Mouse (Mus musculus) heart, postnatal 10 days (tissue): ENCODE measurements around the gene Thap3. TPM values are rescaled to one million over a fixed set of nuclear protein-coding genes. Genes with fewer than 3 reads are reported as not detected.

ENCODE experiments used
- DNase-seq, 2 experiments: peaks; one replicate each; pipeline ENCODE4 v3.0.0; 2021
- intact Hi-C: fragments of 180-260 bp; cut with DNase I; formaldehyde crosslinking; loops from one replicate; pipeline ENCODE4 v1.15.1; 2025
- total RNA-seq, 2 experiments: library from RNA; stranded (reverse); gene quantifications; 2 replicates each; pipeline ENCODE4 v1.2.3; 2021

The Thap3 gene
- total RNA-seq, 2 experiments from 2014 or later: 10.3 to 12.5 TPM

GRCm38 (mm10) chr4:152009076-152010051, 20.6 kb upstream of the Thap3 start:
- peak in 1 of 2 experiments; percentile 81 for DNase-seq
- intact Hi-C loops: loop anchor here (2.0 kb wide), 1 partner anchor 17 kb away; the partner anchor contains the start of gene Zbtb48

- peak; percentile 97 for DNase-seq
- intact Hi-C loops: no loop called here
These were observed 19.9 kb upstream of the Thap3 start, which contains the start of gene Klhl21 for GRCm38 (mm10) chr4:152008622-152009075. TSS of gene Klhl21 (plus strand) at chr4:152008803.

- intact Hi-C loops: no loop called here
- DNase-seq: peak in 1 of 2 experiments; percentile 59
These were observed 19.3 kb upstream of the Thap3 start for GRCm38 (mm10) chr4:152008148-152008500.

GRCm38 (mm10) chr4:152007481-152008147, 18.8 kb upstream of the Thap3 start:
- intact Hi-C loops: no loop called here
- DNase-seq: peak; percentile 72

- intact Hi-C loops: no loop called here
- no peak for DNase-seq
These were observed 18.0 kb upstream of the Thap3 start for GRCm38 (mm10) chr4:152006812-152007211.

GRCm38 (mm10) chr4:152006137-152006536, 17.3 kb upstream of the Thap3 start:
- intact Hi-C loops: no loop called here

GRCm38 (mm10) chr4:152002063-152002462, 13.3 kb upstream of the Thap3 start:
- intact Hi-C loops: no loop called here
- DNase-seq: no peak

More at GRCm38 (mm10) chr4:152006137-152006536, 17.3 kb upstream of the Thap3 start:
- DNase-seq: no peak

GRCm38 (mm10) chr4:152001335-152001734, 12.5 kb upstream of the Thap3 start:
- intact Hi-C loops: no loop called here
- DNase-seq: no peak

- intact Hi-C loops: no loop called here
These were observed 12.1 kb upstream of the Thap3 start for GRCm38 (mm10) chr4:152000906-152001305.

GRCm38 (mm10) chr4:151999481-151999880, 10.7 kb upstream of the Thap3 start:
- intact Hi-C loops: no loop called here
- DNase-seq: no peak

More at GRCm38 (mm10) chr4:152000906-152001305, 12.1 kb upstream of the Thap3 start:
- no peak for DNase-seq

GRCm38 (mm10) chr4:151997701-151998100, 8.9 kb upstream of the Thap3 start:
- intact Hi-C loops: no loop called here
- no peak for DNase-seq

GRCm38 (mm10) chr4:151996951-151997222, 8.1 kb upstream of the Thap3 start:
- intact Hi-C loops: no loop called here
- DNase-seq: no peak

GRCm38 (mm10) chr4:151996173-151996950, 7.6 kb upstream of the Thap3 start, which contains the start of gene Phf13:
TSS of gene Phf13 (minus strand) at chr4:151996258.
- peak; percentile 99 to 100 for DNase-seq

GRCm38 (mm10) chr4:151995371-151996172, 6.8 kb upstream of the Thap3 start:
- no peak for DNase-seq

More at GRCm38 (mm10) chr4:151996173-151996950, 7.6 kb upstream of the Thap3 start, which contains the start of gene Phf13:
- intact Hi-C loops: no loop called here

GRCm38 (mm10) chr4:151994228-151995171, 5.7 kb upstream of the Thap3 start:
- DNase-seq: peak; percentile 44 to 50
- intact Hi-C loops: no loop called here

More at GRCm38 (mm10) chr4:151995371-151996172, 6.8 kb upstream of the Thap3 start:
- intact Hi-C loops: no loop called here

- intact Hi-C loops: no loop called here
These were observed 4.2 kb upstream of the Thap3 start for GRCm38 (mm10) chr4:151993035-151993434.

GRCm38 (mm10) chr4:151992091-151992490, 3.3 kb upstream of the Thap3 start:
- DNase-seq: no peak
- intact Hi-C loops: no loop called here

More at GRCm38 (mm10) chr4:151993035-151993434, 4.2 kb upstream of the Thap3 start:
- no peak for DNase-seq

- DNase-seq: no peak
- intact Hi-C loops: no loop called here
These were observed 302 bp upstream of the Thap3 start for GRCm38 (mm10) chr4:151989110-151989488.

- no peak for DNase-seq
- intact Hi-C loops: no loop called here
These were observed 819 bp downstream of the Thap3 start for GRCm38 (mm10) chr4:151988014-151988341.
